Mouse (Mus musculus): ENCODE data around the gene AB124611.
"Not testable (repeated sequence)": the region's sequence is repeated elsewhere in the genome, so short reads cannot be mapped to it uniquely, and the experiment has no call there.

Gene AB124611

GRCm38 (mm10) chr9:21525142-21525936, 637 bp upstream of the AB124611 start:
- DNase-seq: no peak

- no peak for DNase-seq
Observed at GRCm38 (mm10) chr9:21526634-21526944, 613 bp downstream of the AB124611 start.

GRCm38 (mm10) chr9:21527100-21527801, 1.3 kb downstream of the AB124611 start:
- no peak for DNase-seq

DNA sequence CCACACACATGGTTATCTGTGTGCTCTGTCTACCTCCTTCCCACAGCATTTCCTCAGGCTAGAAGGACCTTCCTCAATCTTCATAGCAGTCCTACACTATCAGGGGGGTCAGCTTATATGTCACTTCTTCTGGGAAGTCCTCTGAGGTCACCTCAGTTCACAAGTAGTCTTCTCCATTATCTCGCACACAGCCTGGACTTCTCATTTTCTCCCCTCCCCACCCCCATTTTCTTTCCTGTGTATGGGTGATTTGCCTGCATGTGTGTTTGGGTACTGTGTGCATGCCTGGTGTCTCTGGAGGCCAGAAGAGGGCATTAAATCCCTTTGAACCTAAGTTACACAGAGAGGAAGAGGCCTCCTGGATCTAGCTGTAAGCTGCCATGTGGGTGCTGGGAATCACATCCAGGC, 1.9 kb downstream of the AB124611 start:
- DNase-seq: no peak

- no peak for DNase-seq
Observed at GRCm38 (mm10) chr9:21536501-21536900, 10.5 kb downstream of the AB124611 start.

DNA sequence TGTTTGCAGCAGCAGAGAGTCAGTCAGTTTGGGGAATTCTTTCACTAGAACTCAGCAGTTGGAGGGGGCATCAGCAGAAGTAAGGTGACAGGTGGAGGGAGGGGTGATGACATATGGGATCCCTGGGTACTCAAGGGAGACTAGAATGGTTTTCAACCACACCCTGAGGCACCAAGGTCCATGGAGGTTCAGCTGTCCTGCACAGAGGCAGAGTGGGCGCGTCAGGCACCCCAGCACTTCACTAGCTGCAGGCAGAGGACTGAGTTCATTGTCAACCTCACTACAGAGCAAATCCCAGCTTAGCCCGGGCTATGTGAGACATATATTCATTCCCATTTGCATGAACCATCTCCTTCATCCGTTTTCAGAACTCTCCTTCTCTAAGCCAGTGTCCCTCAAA, 11.0 kb downstream of the AB124611 start:
- no peak for DNase-seq

DNA sequence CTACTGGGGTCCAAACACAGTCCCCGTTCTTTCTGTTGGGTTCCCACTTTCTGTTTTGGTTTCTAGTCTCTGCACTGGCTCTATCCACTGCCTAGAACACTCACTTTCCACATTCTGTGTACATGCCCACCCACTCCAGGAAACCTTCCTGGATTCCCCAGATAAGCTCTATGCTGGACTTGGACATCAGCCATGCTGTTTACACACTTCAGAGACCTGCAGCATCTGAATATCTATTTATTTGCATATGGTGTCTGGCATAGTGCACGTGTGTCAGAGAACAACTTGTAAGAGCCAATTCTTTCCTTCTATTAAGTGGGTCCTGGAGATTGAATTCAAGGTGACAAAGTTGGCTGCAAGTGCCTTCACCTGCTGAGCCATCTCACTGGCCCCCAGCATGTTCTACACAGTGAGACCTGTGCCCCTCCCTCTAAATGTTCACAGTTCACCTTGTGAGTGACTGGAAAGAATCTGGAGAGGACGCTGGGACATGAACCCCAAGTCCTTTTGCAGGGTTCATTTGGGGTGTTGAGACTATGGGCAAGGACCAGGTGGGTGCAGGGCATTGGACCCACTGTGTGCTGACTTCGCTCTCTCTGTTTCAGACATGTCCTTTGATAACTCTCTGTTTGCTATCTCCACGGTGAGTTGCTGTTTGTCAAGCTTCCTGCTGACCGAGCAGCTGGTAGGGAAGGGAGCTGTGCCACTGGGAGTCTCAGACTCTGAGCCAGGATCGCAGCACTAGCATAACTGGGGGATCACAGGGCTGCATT, 14.2 kb downstream of the AB124611 start:
- no peak for DNase-seq

DNA sequence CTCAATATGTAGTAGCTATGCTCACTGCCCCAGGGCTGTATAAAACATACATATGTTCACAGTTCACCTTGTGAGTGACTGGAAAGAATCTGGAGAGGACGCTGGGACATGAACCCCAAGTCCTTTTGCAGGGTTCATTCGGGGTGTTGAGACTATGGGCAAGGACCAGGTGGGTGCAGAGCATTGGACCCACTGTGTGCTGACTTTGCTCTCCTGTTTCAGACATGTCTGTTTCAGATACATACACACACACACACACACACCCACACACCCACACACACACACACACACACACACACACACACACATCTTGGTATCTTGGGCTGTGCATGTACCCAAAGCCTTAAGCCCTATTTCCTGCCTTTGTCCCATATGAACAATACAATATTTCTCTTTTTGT, 16.0 kb downstream of the AB124611 start:
- not testable (repeated sequence) for DNase-seq

- DNase-seq: peak; percentile 15
Observed at GRCm38 (mm10) chr9:21545351-21545915, 19.5 kb downstream of the AB124611 start.

- DNase-seq: peak; percentile 99
Observed at GRCm38 (mm10) chr9:21545916-21546788, 20.2 kb downstream of the AB124611 start.

GRCm38 (mm10) chr9:21546789-21547074, 20.8 kb downstream of the AB124611 start, which contains the start of gene Carm1:
Carm1 (plus strand) TSS chr9:21546894.
- peak; percentile 58 for DNase-seq

- DNase-seq: peak; percentile 34
Observed at GRCm38 (mm10) chr9:21547075-21547941, 21.3 kb downstream of the AB124611 start.

DNA sequence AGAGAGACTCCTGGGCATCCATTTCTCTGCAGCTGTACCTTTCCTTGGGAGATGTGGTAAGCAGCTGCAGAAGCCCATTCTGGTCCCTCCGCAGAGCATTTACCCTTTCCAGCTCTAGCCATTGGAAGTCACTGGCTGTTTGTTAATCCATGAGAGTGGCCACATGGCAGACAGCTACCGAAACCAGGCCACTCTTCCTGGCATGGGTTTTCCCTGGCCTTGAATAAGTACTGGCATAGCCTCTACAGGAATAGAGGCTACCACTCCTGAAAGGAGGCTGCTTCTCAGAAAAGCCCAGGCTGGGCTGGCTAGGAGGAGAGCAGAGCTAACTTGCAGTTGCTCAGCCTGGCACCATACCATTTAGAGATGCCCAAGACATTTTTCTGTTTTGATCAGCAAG, 25.1 kb downstream of the AB124611 start:
- DNase-seq: no peak

GRCm38 (mm10) chr9:21553607-21554273, 27.8 kb downstream of the AB124611 start:
- no peak for DNase-seq

DNA sequence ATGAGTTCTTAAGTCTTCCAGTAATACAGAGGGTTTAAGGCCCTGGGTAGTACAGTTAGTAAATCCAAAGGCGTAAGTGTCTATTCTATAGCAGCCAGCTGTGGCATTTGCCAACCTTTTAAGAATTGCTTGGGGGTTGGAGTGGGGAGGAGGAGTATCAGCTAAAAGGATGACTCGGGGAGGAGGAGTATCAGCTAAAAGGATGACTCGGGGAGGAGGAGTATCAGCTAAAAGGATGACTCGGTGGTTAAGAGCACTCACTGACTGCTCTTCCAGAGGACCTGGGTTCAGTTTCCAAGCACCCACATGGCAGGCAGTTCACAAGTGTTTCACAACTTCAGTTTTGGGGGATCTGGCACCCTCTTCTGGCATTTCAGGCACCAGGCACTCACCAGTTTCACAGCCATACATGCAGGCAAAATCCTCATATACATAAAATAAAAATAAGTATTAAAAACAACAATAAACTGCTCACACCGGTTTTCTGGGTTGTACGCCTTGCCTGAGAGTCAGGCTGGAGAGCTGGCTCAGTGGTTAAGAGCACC, 29.3 kb downstream of the AB124611 start:
- no peak for DNase-seq

- no peak for DNase-seq
Observed at GRCm38 (mm10) chr9:21556996-21557395, 31.0 kb downstream of the AB124611 start.

DNA sequence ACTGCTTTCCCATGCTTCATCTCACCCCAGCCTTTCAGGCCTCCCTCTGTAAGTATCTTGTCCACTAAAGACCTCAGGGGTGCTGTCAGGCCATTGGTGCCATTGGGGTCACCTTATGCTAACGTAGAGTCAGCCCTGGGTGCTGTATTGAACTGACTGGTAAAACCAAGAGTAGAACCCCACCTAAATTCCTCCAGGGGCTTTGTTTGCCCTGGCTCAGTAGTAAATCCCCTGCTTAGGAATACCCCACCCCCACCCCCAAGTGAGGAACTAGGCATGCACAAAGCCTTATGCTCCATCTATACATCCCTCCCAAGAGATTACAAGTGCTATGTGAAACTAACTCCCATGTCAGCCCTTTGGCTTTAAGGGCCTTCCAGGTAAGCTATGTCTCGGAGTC, 31.6 kb downstream of the AB124611 start:
- DNase-seq: no peak

- no peak for DNase-seq
Observed at GRCm38 (mm10) chr9:21558366-21558765, 32.4 kb downstream of the AB124611 start.

DNA sequence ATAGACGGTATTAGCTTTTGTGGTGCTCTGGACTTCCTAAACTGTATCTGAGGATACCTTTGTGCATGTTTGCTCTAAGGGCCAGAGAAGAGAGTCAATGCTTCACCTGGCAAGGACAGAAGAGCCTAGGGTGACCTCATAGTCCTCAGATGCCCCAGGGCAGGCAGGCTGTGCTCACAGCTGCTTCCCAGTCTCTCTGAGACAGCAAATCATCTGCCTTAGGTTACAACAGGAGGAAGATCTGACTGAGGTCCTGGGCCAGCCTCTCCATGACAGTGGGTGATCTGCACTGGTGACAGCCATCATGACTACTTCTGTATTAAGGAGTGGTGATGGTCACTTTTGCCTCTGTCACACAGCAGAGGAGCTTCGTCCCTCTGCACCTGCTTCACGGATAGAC, 33.2 kb downstream of the AB124611 start:
- DNase-seq: no peak

DNA sequence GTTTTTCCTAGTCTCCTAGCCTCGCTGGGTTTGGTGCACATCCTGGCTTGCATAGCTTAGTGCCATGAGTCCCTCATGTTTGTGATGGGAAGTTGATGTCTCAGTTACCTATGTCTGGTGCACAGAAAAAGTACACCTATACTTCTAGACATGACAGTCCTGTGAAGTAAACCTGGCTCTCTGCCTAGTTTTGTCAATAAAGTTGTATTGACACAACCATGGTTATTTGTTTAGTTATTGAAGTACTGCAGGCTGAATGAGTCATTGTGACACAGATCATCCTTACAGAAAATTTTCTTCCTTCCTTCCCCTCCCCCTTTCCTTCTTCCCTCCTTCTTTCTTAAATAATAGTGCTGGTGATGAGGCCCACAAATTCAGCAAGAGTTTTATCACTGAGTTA, 38.4 kb downstream of the AB124611 start:
- DNase-seq: no peak

All from layer of hippocampus, adult 9-11 months (tissue).